Mouse (Mus musculus) left cerebral cortex, adult 6 months (tissue): ENCODE measurements around the gene Hexdc. TPM values are rescaled to one million over a fixed set of nuclear protein-coding genes. Genes with fewer than 3 reads are reported as not detected.

Experiments used
- long read RNA-seq, 2 experiments: library from polyadenylated mRNA; unstranded; transcript quantifications; one replicate each; pipeline ENCODE4 v2.0.0; 2019 to 2020
- polyA plus RNA-seq: library from polyadenylated mRNA; unstranded; fragments of <200 nt; fragmentation: Nextera tagmentation; gene quantifications from 2 replicates; pipeline ENCODE4 v1.2.3, GENCODE M21; 2021

The Hexdc gene
- polyA plus RNA-seq: 7.3 and 8.3 TPM in 2 replicates
- long read RNA-seq, experiment 1, transcript Hexdc-201 (13 exons, 2,378 nt): major isoform, 21 of 93 reads
- long read RNA-seq, experiment 1, partial matches to known transcripts: 18 of 93 reads
- long read RNA-seq, experiment 1, other reads (novel, unspliced or antisense): 54 of 93 reads
- long read RNA-seq, experiment 2, partial matches to known transcripts: 4 of 10 reads
- long read RNA-seq, experiment 2, other reads (novel, unspliced or antisense): 2 of 10 reads

DNA sequence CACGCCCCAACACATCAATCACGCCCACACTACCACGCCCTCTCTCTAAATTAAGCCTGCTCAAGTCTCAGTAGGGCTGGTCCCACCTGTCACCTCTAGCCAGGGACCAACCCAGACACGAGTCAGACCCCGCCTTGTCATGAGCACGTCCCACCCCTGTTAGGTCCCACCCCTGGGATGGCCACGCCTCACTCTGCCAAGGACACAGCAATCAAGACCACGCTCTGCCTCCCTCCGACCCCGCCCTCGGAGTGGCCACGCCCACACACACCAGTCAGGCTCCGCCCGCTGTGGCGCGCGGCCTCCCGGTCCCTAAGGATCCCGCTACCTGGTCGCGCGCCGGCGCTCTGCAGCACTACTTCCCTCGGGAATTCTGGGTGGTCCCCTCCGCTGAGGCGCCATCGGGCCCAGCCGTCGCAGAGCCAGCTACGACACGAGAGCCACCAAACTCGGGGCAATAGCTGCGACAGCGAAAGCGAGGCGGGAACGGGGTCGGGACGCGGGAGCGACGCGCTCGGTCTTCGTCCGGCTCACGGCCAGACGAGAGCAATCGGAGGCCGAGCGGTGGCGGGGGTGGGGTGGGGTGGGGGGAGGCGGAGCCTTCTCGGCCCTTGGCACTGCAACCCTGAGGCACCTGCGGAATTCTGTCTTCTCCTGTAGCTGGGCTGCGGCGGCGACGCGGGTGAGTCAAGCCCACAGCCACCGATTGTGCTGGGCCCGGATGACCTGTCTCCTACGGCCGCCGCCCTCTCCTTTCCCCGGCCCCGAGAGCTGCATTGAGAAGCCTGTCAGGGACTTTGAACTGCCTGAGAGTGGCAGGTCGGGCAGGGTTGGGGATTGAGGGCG lies at the start of gene Hexdc, which contains the start of gene Ogfod3:
Gene Hexdc, plus strand, starts transcription at position 273 of the 846 bp plus-strand sequence.
Gene Ogfod3, minus strand, starts transcription at position 551 of the 846 bp plus-strand sequence.

DNA sequence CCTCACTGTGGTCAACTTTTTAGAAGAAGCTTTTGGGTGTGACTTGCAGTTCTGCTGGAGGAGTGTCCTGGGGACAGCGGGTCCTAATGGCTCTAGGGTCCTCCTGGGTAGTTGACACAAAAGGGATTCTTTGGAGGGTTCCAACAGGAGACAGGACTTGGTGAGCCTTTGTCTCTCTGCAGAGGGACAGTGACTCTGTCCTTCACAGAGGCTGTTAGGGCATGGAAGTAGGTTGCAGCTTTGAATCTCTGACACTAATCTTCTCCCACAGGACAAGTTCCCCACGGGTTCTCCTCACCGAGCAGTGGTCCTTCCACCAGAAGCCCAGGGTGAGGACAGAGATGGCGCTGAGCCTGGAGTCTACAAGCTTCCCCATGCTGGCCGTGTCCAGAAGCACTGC lies 44.3 kb upstream of the Hexdc start, which contains the start of gene Uts2r:
Gene Uts2r, plus strand, starts transcription at position 301 of the 400 bp plus-strand sequence.

DNA sequence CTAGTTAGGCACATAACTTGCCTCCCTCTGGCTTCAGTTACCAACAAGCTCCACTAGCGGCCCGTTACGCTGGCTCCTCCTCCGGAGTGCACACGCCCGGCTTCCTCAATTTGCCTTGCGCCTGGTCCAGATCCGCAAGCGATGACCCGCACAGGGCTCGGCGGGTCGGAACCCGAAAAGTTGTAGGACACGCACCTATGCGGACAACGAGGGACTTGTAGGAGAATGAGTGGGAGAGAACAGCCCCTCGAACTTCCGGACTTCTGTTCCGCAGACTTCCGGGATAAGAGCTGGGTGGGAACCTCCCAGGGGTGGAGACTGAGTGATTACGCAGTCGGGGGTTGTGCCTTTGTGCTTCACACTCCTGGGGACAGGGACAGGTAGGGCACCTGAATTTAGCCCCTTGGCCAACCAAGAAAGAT lies 24.8 kb downstream of the Hexdc start, which contains the start of gene Cybc1:
Gene Cybc1, minus strand, starts transcription at position 305 of the 422 bp plus-strand sequence.

DNA sequence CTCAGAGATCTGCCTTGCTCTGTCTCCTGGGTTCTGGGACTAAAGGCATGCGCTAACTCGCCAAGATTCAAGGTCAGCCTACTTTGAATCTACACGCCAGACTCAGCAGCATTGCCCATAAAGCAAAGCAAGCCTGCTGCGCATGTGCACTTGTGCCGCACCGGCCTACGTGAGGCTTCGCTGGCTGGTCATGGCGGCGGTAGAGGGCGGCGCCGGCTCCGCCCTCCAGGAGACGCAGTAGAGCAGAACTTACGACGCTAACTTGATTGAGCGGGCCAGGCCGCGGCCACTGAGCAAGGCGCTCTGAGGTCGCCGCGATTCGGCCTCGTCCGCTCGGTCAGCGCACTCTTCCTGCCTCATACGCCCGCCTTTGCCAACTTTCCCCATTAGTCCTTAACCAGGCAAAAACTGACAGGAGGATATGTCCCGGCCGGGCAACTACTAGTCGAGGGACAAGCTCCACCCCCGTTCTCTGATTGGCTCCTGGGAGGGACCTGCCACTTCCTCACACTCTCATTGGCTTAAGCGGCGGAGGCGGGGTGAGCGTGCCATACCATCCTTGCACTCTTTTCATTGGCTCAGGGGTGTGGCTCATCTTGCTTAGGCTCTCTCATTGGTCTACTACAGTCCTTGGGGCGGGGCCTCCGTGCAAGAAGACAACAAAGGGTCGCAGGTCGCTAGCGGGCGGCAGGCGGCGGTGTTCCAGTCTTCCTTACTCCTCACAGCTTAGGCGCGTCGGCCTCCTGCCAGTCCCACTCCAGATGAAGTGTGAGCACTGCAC lies 32.5 kb downstream of the Hexdc start, which contains the start of gene Narf:
Gene Narf, plus strand, starts transcription at position 690 of the 781 bp plus-strand sequence.

DNA sequence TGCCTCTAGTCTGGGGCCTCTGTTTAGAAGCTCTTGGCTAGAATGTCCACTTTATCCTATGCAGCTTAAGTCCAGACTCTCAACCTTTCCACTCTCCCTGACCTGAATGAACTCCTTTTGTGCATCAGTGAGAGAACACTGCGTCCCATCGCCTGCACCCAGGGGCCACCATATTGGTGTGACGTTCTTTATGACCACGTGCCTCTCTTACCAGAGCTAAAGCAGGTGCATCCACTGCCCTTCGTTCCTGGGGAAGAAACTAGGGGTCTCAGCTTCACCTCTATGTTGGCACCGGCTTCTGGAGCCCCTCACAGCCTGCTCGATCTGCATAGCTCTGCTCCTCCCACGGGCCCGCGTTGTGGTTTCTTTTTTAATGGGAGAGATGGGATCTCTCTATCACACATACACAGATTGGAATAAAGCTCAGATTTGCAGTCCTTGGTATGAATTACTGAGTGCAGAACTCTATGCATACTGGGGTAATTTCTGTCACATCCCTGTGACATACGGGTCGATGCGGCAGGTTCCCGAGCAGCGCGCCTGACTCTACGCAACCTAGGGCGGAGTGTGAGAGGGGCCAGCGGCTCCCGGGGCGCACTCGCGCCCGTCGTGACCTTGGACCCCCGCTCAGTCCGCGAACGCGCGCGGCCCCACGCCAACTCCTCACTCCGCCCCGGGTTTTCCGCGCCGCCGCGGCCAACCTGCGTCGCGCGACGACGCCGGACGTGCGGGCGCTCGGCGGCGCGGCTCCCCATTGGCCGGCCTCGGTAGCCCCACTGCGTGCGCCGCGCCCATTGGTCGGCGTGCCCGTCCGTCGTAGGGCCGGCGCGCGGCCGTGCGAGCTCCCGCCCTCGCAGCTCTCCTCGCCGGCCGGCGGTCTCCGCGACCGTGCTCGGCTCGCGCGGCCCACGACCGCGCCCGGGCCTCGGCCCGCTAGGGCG lies 55.2 kb downstream of the Hexdc start, which contains the start of gene Foxk2:
Gene Foxk2, plus strand, starts transcription at position 831 of the 941 bp plus-strand sequence.

Other genes with a start within 250 kb of the Hexdc start
- 31.1 and 34.1 TPM in 2 replicates for gene Csnk1d, start 213.1 kb upstream of the Hexdc start, polyA plus RNA-seq
- 1.8 and 3.6 TPM in 2 replicates for gene Cd7, start 165.0 kb upstream of the Hexdc start, polyA plus RNA-seq
- gene Sectm1b, start 140.9 kb upstream of the Hexdc start, polyA plus RNA-seq: not detected in 2 replicates
- gene Sectm1a, start 123.2 kb upstream of the Hexdc start, polyA plus RNA-seq: not detected in 2 replicates
- gene Tex19.2, start 85.8 kb upstream of the Hexdc start, polyA plus RNA-seq: not detected in 2 replicates
- gene Tex19.1, start 58.3 kb upstream of the Hexdc start, polyA plus RNA-seq: not detected in 2 replicates
- gene Uts2r, start 44.2 kb upstream of the Hexdc start, polyA plus RNA-seq: 0.20 and 0.34 TPM in 2 replicates
- 20.1 and 20.6 TPM in 2 replicates for gene Ogfod3, start 278 bp downstream of the Hexdc start, polyA plus RNA-seq
- gene Cybc1, start 24.9 kb downstream of the Hexdc start, polyA plus RNA-seq: 12.1 and 16.7 TPM in 2 replicates
- gene Narf, start 32.8 kb downstream of the Hexdc start, polyA plus RNA-seq: 14.5 and 22.4 TPM in 2 replicates
- 5.5 and 10.0 TPM in 2 replicates for gene Foxk2, start 55.6 kb downstream of the Hexdc start, polyA plus RNA-seq
- gene Wdr45b, start 150.0 kb downstream of the Hexdc start, polyA plus RNA-seq: 63.9 and 88.2 TPM in 2 replicates
- 57.1 and 63.1 TPM in 2 replicates for gene Rab40b, start 183.8 kb downstream of the Hexdc start, polyA plus RNA-seq
- 38.8 and 43.0 TPM in 2 replicates for gene Fn3krp, start 217.0 kb downstream of the Hexdc start, polyA plus RNA-seq
- gene Fn3k, start 230.5 kb downstream of the Hexdc start, polyA plus RNA-seq: 68.2 and 68.5 TPM in 2 replicates
- gene Tbcd, start 247.5 kb downstream of the Hexdc start, polyA plus RNA-seq: 10.4 and 12.6 TPM in 2 replicates